Mouse (Mus musculus) MEL (cell line): ENCODE data around the gene Gm20425. TPM values are rescaled to one million over a fixed set of nuclear protein-coding genes. Genes with fewer than 3 reads are reported as not detected.

Experiments used
- DNase-seq: peaks from one replicate; pipeline ENCODE4 v3.0.0; 2011; ENCODE audit warnings: low read depth, low spot score
- H3K27ac ChIP-seq: 2 replicates; pipeline ENCODE4 v1.5.1; 2012; ENCODE audit warnings: low read depth, mild to moderate bottlenecking, control low read depth, low read length, moderate library complexity; ENCODE audit not compliant: control insufficient read depth
- H3K27me3 ChIP-seq, 2 experiments: fragments of 150-350 bp in 1 of 2; sonication (generic) in 1 of 2; 2 replicates each; pipeline ENCODE4 v1.6.1; 2012; ENCODE audit warnings: low read length in 2 of 2, mild to moderate bottlenecking in 2 of 2, improper control_type of control experiment in 1 of 2, moderate library complexity in 1 of 2; ENCODE audit not compliant: insufficient read depth in 2 of 2, control insufficient read depth in 1 of 2
- H3K36me3 ChIP-seq, 2 experiments: 2 replicates each; pipeline ENCODE4 v1.6.1; 2012 to 2014; ENCODE audit warnings: low read length in 2 of 2, improper control_type of control experiment in 1 of 2, inconsistent platforms in 1 of 2, mild to moderate bottlenecking in 1 of 2; ENCODE audit not compliant: insufficient read depth in 2 of 2, control insufficient read depth in 1 of 2
- H3K4me1 ChIP-seq, 2 experiments: fragments of 150-350 bp in 1 of 2; sonication (generic) in 1 of 2; 2 replicates each; pipeline ENCODE4 v1.6.1; 2012; ENCODE audit warnings: low read length in 2 of 2, improper control_type of control experiment in 1 of 2, mild to moderate bottlenecking in 1 of 2; ENCODE audit not compliant: insufficient read depth in 2 of 2, control insufficient read depth in 1 of 2
- H3K4me3 ChIP-seq, 2 experiments: fragments of 150-350 bp in 1 of 2; sonication (generic) in 1 of 2; 2 replicates each; pipeline ENCODE4 v1.5.1; 2012; ENCODE audit warnings: low read depth in 2 of 2, low read length in 2 of 2, mild to moderate bottlenecking in 2 of 2, moderate library complexity in 2 of 2, control low read depth in 1 of 2, improper control_type of control experiment in 1 of 2; ENCODE audit not compliant: control insufficient read depth in 1 of 2, insufficient read depth in 1 of 2
- H3K79me2 ChIP-seq: 2 replicates; pipeline ENCODE4 v1.6.1; 2012; ENCODE audit warnings: mild to moderate bottlenecking, low read length, moderate library complexity; ENCODE audit not compliant: control insufficient read depth, poor library complexity, insufficient read depth
- H3K9ac ChIP-seq: 2 replicates; pipeline ENCODE4 v1.6.1; 2012; ENCODE audit warnings: low read depth, mild to moderate bottlenecking, control low read depth, low read length, moderate library complexity; ENCODE audit not compliant: control insufficient read depth, poor library complexity, severe bottlenecking
- H3K9me3 ChIP-seq: fragments of 150-350 bp; sonication (generic); replicated peaks from 2 replicates; pipeline ENCODE4 v1.6.1; 2012; ENCODE audit warnings: mild to moderate bottlenecking, low read length, improper control_type of control experiment, moderate library complexity; ENCODE audit not compliant: insufficient read depth
- CTCF ChIP-seq, 3 experiments: IDR thresholded peaks in 2 of 3; conservative IDR thresholded peaks in 1 of 3; 2 replicates each; pipeline ENCODE4 v1.5.1; 2011 to 2012; ENCODE audit warnings: low read length in 3 of 3, low read depth in 2 of 3, mild to moderate bottlenecking in 2 of 3, improper control_type of control experiment in 1 of 3, inconsistent platforms in 1 of 3, mixed read lengths in 1 of 3, moderate library complexity in 1 of 3; ENCODE audit not compliant: control insufficient read depth in 1 of 3, insufficient read depth in 1 of 3, poor library complexity in 1 of 3, severe bottlenecking in 1 of 3
- ELF1 ChIP-seq: IDR thresholded peaks from 2 replicates; pipeline ENCODE4 v1.6.1; 2014; ENCODE audit warnings: low read depth, mild to moderate bottlenecking, inconsistent platforms, low read length, improper control_type of control experiment, moderate library complexity
- EP300 ChIP-seq, 2 experiments: IDR thresholded peaks; 2 replicates each; pipeline ENCODE4 v1.6.1; 2011; ENCODE audit warnings: improper control_type of control experiment in 2 of 2, low read length in 2 of 2, low read depth in 1 of 2, mild to moderate bottlenecking in 1 of 2
- ETS1 ChIP-seq: IDR thresholded peaks from 2 replicates; pipeline ENCODE4 v1.6.1; 2012; ENCODE audit warnings: low read depth, mild to moderate bottlenecking, inconsistent platforms, low read length, improper control_type of control experiment, moderate library complexity
- GABPA ChIP-seq: IDR thresholded peaks from 2 replicates; pipeline ENCODE4 v1.6.1; 2012; ENCODE audit warnings: low read depth, mild to moderate bottlenecking, inconsistent platforms, low read length, improper control_type of control experiment, moderate library complexity
- HCFC1 ChIP-seq: IDR thresholded peaks from 2 replicates; pipeline ENCODE4 v1.6.1; 2012; ENCODE audit warnings: low read depth, mild to moderate bottlenecking, inconsistent platforms, low read length, improper control_type of control experiment, moderate library complexity
- MYB ChIP-seq: IDR thresholded peaks from 2 replicates; pipeline ENCODE4 v1.6.1; 2011; ENCODE audit warnings: mild to moderate bottlenecking, low read depth, low read length, improper control_type of control experiment
- NELFE ChIP-seq: IDR thresholded peaks from 2 replicates; pipeline ENCODE4 v1.6.1; 2011; ENCODE audit warnings: low read depth, low read length, improper control_type of control experiment
- NRF1 ChIP-seq: IDR thresholded peaks from 2 replicates; pipeline ENCODE4 v1.6.1; 2014; ENCODE audit warnings: low read depth, mild to moderate bottlenecking, inconsistent platforms, low read length, improper control_type of control experiment, moderate library complexity; ENCODE audit not compliant: poor library complexity, insufficient read depth, severe bottlenecking
- POLR2AphosphoS2 ChIP-seq: IDR thresholded peaks from 2 replicates; pipeline ENCODE4 v1.6.1; 2011; ENCODE audit warnings: low read length, improper control_type of control experiment
- POLR2AphosphoS5 ChIP-seq: IDR thresholded peaks from 2 replicates; pipeline ENCODE4 v1.6.1; 2012; ENCODE audit warnings: low read depth, borderline replicate concordance, mild to moderate bottlenecking, inconsistent platforms, low read length, moderate library complexity, mixed read lengths
- RCOR1 ChIP-seq: IDR thresholded peaks from 2 replicates; pipeline ENCODE4 v1.6.1; 2012; ENCODE audit warnings: low read depth, mild to moderate bottlenecking, inconsistent platforms, low read length, improper control_type of control experiment
- TCF12 ChIP-seq: IDR thresholded peaks from 2 replicates; pipeline ENCODE4 v1.6.1; 2014; ENCODE audit warnings: low read depth, mild to moderate bottlenecking, inconsistent platforms, low read length, improper control_type of control experiment, moderate library complexity
- ZKSCAN1 ChIP-seq: IDR thresholded peaks from 2 replicates; pipeline ENCODE4 v1.6.1; 2012; ENCODE audit warnings: low read depth, mild to moderate bottlenecking, inconsistent platforms, low read length, improper control_type of control experiment, moderate library complexity
- ZMIZ1 ChIP-seq: IDR thresholded peaks from 2 replicates; pipeline ENCODE4 v1.6.1; 2012; ENCODE audit warnings: low read depth, mild to moderate bottlenecking, inconsistent platforms, low read length, improper control_type of control experiment, moderate library complexity
- ZNF384 ChIP-seq: IDR thresholded peaks from 2 replicates; pipeline ENCODE4 v1.6.1; 2012; ENCODE audit warnings: low read depth, mild to moderate bottlenecking, inconsistent platforms, low read length, improper control_type of control experiment
- polyA plus RNA-seq, 2 experiments: library from polyadenylated mRNA; stranded (reverse) in 1 of 2; unstranded in 1 of 2; fragments of >175 nt in 1 of 2; fragments of >200 nt in 1 of 2; gene quantifications; 2 replicates each; pipeline versions ENCODE4 v1.2.1 to v1.2.4; 2012; ENCODE audit warnings: low replicate concordance in 2 of 2, low read depth in 1 of 2; ENCODE audit not compliant: insufficient read length in 2 of 2, insufficient read depth in 1 of 2, missing spikeins in 1 of 2
- total RNA-seq: library from RNA; depleted of rRNA; stranded (reverse); fragments of 300-350 nt; gene quantifications from 2 replicates; pipeline ENCODE4 v1.2.3, GENCODE M21; 2012

Gene Gm20425
- total and polyA plus RNA-seq, 3 experiments: not detected

- no peak for DNase-seq
- Histone ChIP-seq H3K4me1 (0 out of 4 replicates have a peak, but pooled peaks cover 0 to 3% of the 10 kb centered on the region in 2 experiments), H3K27me3 (no peaks in the 10 kb centered on the region), H3K79me2 (no peaks in the 10 kb centered on the region), H3K9ac (no peak overlapping the region), H3K4me3 (no peak overlapping the region), H3K36me3 (no peaks in the 10 kb centered on the region), H3K9me3 (no peaks in the 10 kb centered on the region), H3K27ac (no peak overlapping the region)
- TF ChIP-seq ELF1 (no peak), ZKSCAN1 (no peak), ZNF384 (no peak)
These were observed 2.3 kb upstream of the Gm20425 start for GRCm38 (mm10) chr9:103232232-103233005.

- H3K4me1 ChIP-seq: 0 out of 4 replicates have a peak, but pooled peaks cover 0 to 3% of the 10 kb centered on the region in 2 experiments
- H3K27me3 ChIP-seq: no peaks in the 10 kb centered on the region
- H3K4me3 ChIP-seq: no peak overlapping the region
- no peak for DNase-seq
- H3K9ac ChIP-seq: no peak overlapping the region
- TF ChIP-seq POLR2AphosphoS2 (no peak), MYB (no peak), CTCF (IDR thresholded peaks at IDR 0.05 in 2 of 3, conservative IDR thresholded peaks at IDR 0.05 in 1 of 3; ENCODE audit: control insufficient read depth in 1 of 3, insufficient read depth in 1 of 3, low read depth in 2 of 3, low read length in 3 of 3, poor library complexity in 1 of 3, severe bottlenecking in 1 of 3) (no peak), RCOR1 (no peak), HCFC1 (no peak), GABPA (no peak), ETS1 (no peak), NELFE (no peak), ZNF384 (no peak), POLR2AphosphoS5 (no peak), TCF12 (no peak), NRF1 (no peak), ZMIZ1 (no peak), EP300 (IDR thresholded peaks at IDR 0.05; ENCODE audit: low read depth in 1 of 2, low read length in 2 of 2) (no peak)
- H3K27ac ChIP-seq: no peak overlapping the region
- H3K79me2 ChIP-seq: no peaks in the 10 kb centered on the region
- H3K36me3 ChIP-seq: no peaks in the 10 kb centered on the region
- no peaks in the 10 kb centered on the region for H3K9me3 ChIP-seq
These were observed 855 bp downstream of the Gm20425 start for GRCm38 (mm10) chr9:103229037-103229867.
